Mouse (Mus musculus) layer of hippocampus, adult 18-20 months (tissue): ENCODE data around the gene Jph3. TPM values are rescaled to one million over a fixed set of nuclear protein-coding genes. Genes with fewer than 3 reads are reported as not detected.

ENCODE experiments used
- DNase-seq, 2 experiments: peaks; one replicate each; pipeline ENCODE4 v3.0.0; 2022; ENCODE audit warnings: low spot score in 2 of 2
- total RNA-seq, 2 experiments: library from RNA; stranded (reverse); gene quantifications; 2 replicates each; pipeline ENCODE4 v1.2.3; 2021

Jph3 gene
- total RNA-seq, 2 experiments from 2014 or later, result 344 to 371 TPM

GRCm38 (mm10) chr8:121829048-121829776 lies 99.8 kb downstream of the Jph3 start, which contains the start of gene Klhdc4:
Klhdc4 (minus strand) TSS chr8:121829569.
- DNase-seq, result peak; percentile 84 to 92

- no peak for DNase-seq
Measured at GRCm38 (mm10) chr8:121829777-121830362, 100.4 kb downstream of the Jph3 start.

- DNase-seq, result no peak
Measured at GRCm38 (mm10) chr8:121832061-121832460, 102.6 kb downstream of the Jph3 start.

- DNase-seq, result peak; percentile 64 to 86
Measured at GRCm38 (mm10) chr8:121832503-121832902, 103.1 kb downstream of the Jph3 start.

GRCm38 (mm10) chr8:121841242-121841641 lies 111.8 kb downstream of the Jph3 start:
- DNase-seq, result peak; percentile 48 to 80

- DNase-seq, result no peak
Measured at GRCm38 (mm10) chr8:121842064-121842955, 112.9 kb downstream of the Jph3 start.

- DNase-seq, result no peak
Measured at GRCm38 (mm10) chr8:121843184-121843733, 113.8 kb downstream of the Jph3 start.

Other genes with a start within 250 kb of the Jph3 start
- gene 1700018B08Rik, start 185.3 kb upstream of the Jph3 start, total RNA-seq, result not detected
- 100 to 1,000 TPM; 114 to 119 TPM for gene Fbxo31, start 150.8 kb upstream of the Jph3 start, total RNA-seq
- gene Map1lc3b, start 139.3 kb upstream of the Jph3 start, total RNA-seq, result 100 to 1,000 TPM; 166 to 181 TPM
- 10 to 100 TPM; 88.8 to 90.1 TPM for gene Zcchc14, start 76.7 kb upstream of the Jph3 start, total RNA-seq
- gene Klhdc4, start 99.9 kb downstream of the Jph3 start, total RNA-seq, result 10 to 100 TPM; 27.0 to 27.9 TPM
- 10 to 100 TPM; 52.8 to 55.7 TPM for gene Slc7a5, start 178.1 kb downstream of the Jph3 start, total RNA-seq
- under 1 TPM; 0.25 to 0.54 TPM for gene Car5a, start 215.3 kb downstream of the Jph3 start, total RNA-seq
- 10 to 100 TPM; 49.9 to 58.2 TPM for gene Banp, start 220.1 kb downstream of the Jph3 start, total RNA-seq